18 mouse cellular contexts compared by ENCODE assay signal in genomic region chr3:87575766-87576165, GRCm38 (mm10). TPM values are rescaled to one million over a fixed set of nuclear protein-coding genes. Genes with fewer than 3 reads are reported as not detected.
DNase-seq lines count a peak whose midpoint lies in the region; ATAC-seq and TF ChIP-seq lines count a peak whose summit lies in the region.
"Had no signal": no experiment of that assay in that cellular context is flagged by ENCODE, and none has a peak within 500 bp of the region (broad histone marks: within the 10 kb centered on the region; RNA-seq: fewer than 3 reads in every experiment).

No protein-coding gene starts in this region.

- no peak for ATAC-seq in hindbrain, embryonic 11.5 days (ENCODE audit: low FRiP score)
- ATAC-seq in hindbrain, embryonic 13.5 days (ENCODE audit: low FRiP score) = no peak
- no peak for ATAC-seq in stomach, postnatal 0 days (ENCODE audit: low FRiP score, low TSS enrichment)
- ATAC-seq: intestine, embryonic 16.5 days; Patski had no signal

- H3K4me2 ChIP-seq in hindbrain, embryonic 11.5 days (replicated peaks; ENCODE audit: low read depth, low read length) = no peak overlapping the region
- H3K4me2 ChIP-seq in hindbrain, embryonic 13.5 days = no peak overlapping the region
- no peak overlapping the region for H3K4me2 ChIP-seq in stomach, postnatal 0 days (replicated peaks; ENCODE audit: low read depth)
- H3K4me2 ChIP-seq: heart, embryonic 13.5 days; liver, embryonic 15.5 days; midbrain, embryonic 11.5 days had no signal

- no peak overlapping the region for H3K4me3 ChIP-seq in hindbrain, embryonic 11.5 days (ENCODE audit: low read depth, low read length)
- no peak overlapping the region for H3K4me3 ChIP-seq in hindbrain, embryonic 13.5 days
- H3K4me3 ChIP-seq in ES-E14 (ENCODE audit: insufficient read depth in 1 of 2, low read depth in 1 of 2, low read length in 2 of 2, poor library complexity in 1 of 2, severe bottlenecking in 1 of 2) = no peak overlapping the region
- H3K4me3 ChIP-seq in stomach, postnatal 0 days (ENCODE audit: low read depth, low read length) = no peak overlapping the region
- H3K4me3 ChIP-seq: heart, embryonic 13.5 days; liver, embryonic 15.5 days had no signal

- DNase-seq in hindbrain, embryonic 11.5 days (ENCODE audit: low spot score) = peak; percentile 3
- DNase-seq in ES-E14 (ENCODE audit: low read depth, low spot score) = peak; percentile 45
- peak; percentile 11 for DNase-seq in c-Kit-positive CD71-positive TER-119-positive erythroid progenitor cells, embryonic 14.5 days (ENCODE audit: low spot score)
- peak; percentile 57 for DNase-seq in mesoderm, embryonic 11.5 days (ENCODE audit: low read depth, low spot score)
- no peak for DNase-seq in stomach, postnatal 0 days (ENCODE audit: low spot score)
- no peak for DNase-seq in Muller cell, postnatal 12 days (ENCODE audit: inconsistent ontology term)
- no peak for DNase-seq in kidney, postnatal 25 days
- DNase-seq: cerebellum, adult 2 months; gastrocnemius, postnatal 14 days; heart, postnatal 4 days; kidney, postnatal 14 days; lung, postnatal 14 days had no signal

- no peaks in the 10 kb centered on the region for H3K36me3 ChIP-seq in hindbrain, embryonic 11.5 days (ENCODE audit: control insufficient read depth, insufficient read depth, low read length)
- no peaks in the 10 kb centered on the region for H3K36me3 ChIP-seq in hindbrain, embryonic 13.5 days
- H3K36me3 ChIP-seq in ES-E14 (ENCODE audit: control insufficient read depth, insufficient read depth, low read length, poor library complexity, severe bottlenecking) = no peaks in the 10 kb centered on the region
- H3K36me3 ChIP-seq in stomach, postnatal 0 days (ENCODE audit: control insufficient read depth, insufficient read depth, low read length) = no peaks in the 10 kb centered on the region
- H3K36me3 ChIP-seq: heart, embryonic 13.5 days; liver, embryonic 15.5 days had no signal

- no peaks in the 10 kb centered on the region for H3K9me3 ChIP-seq in hindbrain, embryonic 11.5 days (ENCODE audit: control insufficient read depth, low read length)
- 0 out of 2 replicates have a peak, but pooled peaks cover under 1% of the 10 kb centered on the region for H3K9me3 ChIP-seq in hindbrain, embryonic 13.5 days
- no peaks in the 10 kb centered on the region for H3K9me3 ChIP-seq in ES-E14 (ENCODE audit: control insufficient read depth, insufficient read depth, low read depth, low read length)
- no peaks in the 10 kb centered on the region for H3K9me3 ChIP-seq in stomach, postnatal 0 days (ENCODE audit: control insufficient read depth, low read length)
- H3K9me3 ChIP-seq: heart, embryonic 13.5 days; liver, embryonic 15.5 days had no signal

- TF ChIP-seq EP300 in stomach, postnatal 0 days (optimal IDR thresholded peaks at IDR 0.05) = no peak

- H3K27ac ChIP-seq in hindbrain, embryonic 11.5 days (ENCODE audit: low read depth, low read length) = no peak overlapping the region
- no peak overlapping the region for H3K27ac ChIP-seq in hindbrain, embryonic 13.5 days
- no peak overlapping the region for H3K27ac ChIP-seq in ES-E14 (ENCODE audit: insufficient read depth, low read depth, low read length, poor library complexity, severe bottlenecking)
- H3K27ac ChIP-seq in stomach, postnatal 0 days (replicated peaks) = no peak overlapping the region
- H3K27ac ChIP-seq: heart, embryonic 13.5 days; liver, embryonic 15.5 days had no signal

- 37% methylated on average over 6 of the region's 6 CpGs for WGBS in hindbrain, embryonic 11.5 days
- 40% methylated on average over 6 of the region's 6 CpGs for WGBS in hindbrain, embryonic 13.5 days
- 27% methylated on average over 6 of the region's 6 CpGs for WGBS in stomach, postnatal 0 days

- no peaks in the 10 kb centered on the region for H3K4me1 ChIP-seq in hindbrain, embryonic 11.5 days (replicated peaks; ENCODE audit: control insufficient read depth, insufficient read depth, low read length)
- no peaks in the 10 kb centered on the region for H3K4me1 ChIP-seq in hindbrain, embryonic 13.5 days (replicated peaks)
- no peaks in the 10 kb centered on the region for H3K4me1 ChIP-seq in ES-E14 (ENCODE audit: control insufficient read depth in 2 of 2, insufficient read depth in 2 of 2, low read length in 2 of 2, poor library complexity in 1 of 2)
- no peaks in the 10 kb centered on the region for H3K4me1 ChIP-seq in stomach, postnatal 0 days (replicated peaks; ENCODE audit: control insufficient read depth, insufficient read depth)
- H3K4me1 ChIP-seq: heart, embryonic 13.5 days; liver, embryonic 15.5 days had no signal

- no peaks in the 10 kb centered on the region for H3K27me3 ChIP-seq in hindbrain, embryonic 11.5 days (ENCODE audit: control insufficient read depth, insufficient read depth, low read length)
- no peaks in the 10 kb centered on the region for H3K27me3 ChIP-seq in hindbrain, embryonic 13.5 days
- H3K27me3 ChIP-seq in stomach, postnatal 0 days (ENCODE audit: control insufficient read depth, insufficient read depth, low read length) = no peaks in the 10 kb centered on the region
- H3K27me3 ChIP-seq: heart, embryonic 13.5 days; liver, embryonic 15.5 days had no signal

- no peak overlapping the region for H3K9ac ChIP-seq in hindbrain, embryonic 11.5 days (ENCODE audit: low read depth, low read length)
- no peak overlapping the region for H3K9ac ChIP-seq in hindbrain, embryonic 13.5 days
- no peak overlapping the region for H3K9ac ChIP-seq in ES-E14 (ENCODE audit: insufficient read depth, low read depth, low read length, poor library complexity, severe bottlenecking)
- H3K9ac ChIP-seq in stomach, postnatal 0 days (ENCODE audit: low read length) = no peak overlapping the region
- H3K9ac ChIP-seq: heart, embryonic 13.5 days; liver, embryonic 15.5 days had no signal

- in situ Hi-C loops in ES-E14 (cut with MboI; ENCODE audit: low sequenced_read_pairs in 2 of 2, unreplicated experiment in 2 of 2) = no loop called here

- TF ChIP-seq CTCF in stomach, postnatal 0 days (IDR thresholded peaks at IDR 0.05; ENCODE audit: low read depth) = no peak

TF ChIP-seq in ES-E14, 5 proteins besides CTCF, POLR2A, EP300 and RAD21:
- TF ChIP-seq CHD2 (IDR thresholded peaks at IDR 0.05; ENCODE audit: low read depth, low read length) (no peak), ZC3H11A (IDR thresholded peaks at IDR 0.05; ENCODE audit: borderline replicate concordance, low read depth, low read length) (no peak), HCFC1 (IDR thresholded peaks at IDR 0.05; ENCODE audit: borderline replicate concordance, insufficient read depth, low read length) (no peak), MAFK (IDR thresholded peaks at IDR 0.05; ENCODE audit: insufficient read depth, low read depth, low read length) (no peak), ZNF384 (IDR thresholded peaks at IDR 0.05; ENCODE audit: low read depth, low read length) (no peak)

RNA-seq across cellular contexts. Expression of gene Arhgef11, which starts 41.6 kb away (rescaled TPM):
- 13.7 and 18.6 TPM in 2 replicates for polyA plus RNA-seq in hindbrain, embryonic 11.5 days (2014; fragmentation: Nextera tagmentation; extraction: Ambion mirVana)
- 22.8 and 24.6 TPM in 2 replicates for polyA plus RNA-seq in hindbrain, embryonic 13.5 days (2015; fragmentation: Nextera tagmentation; extraction: Ambion mirVana)
- total RNA-seq in ES-E14 (2012; rRNA removed) = 14.1 and 14.2 TPM in 2 replicates
- polyA plus RNA-seq in stomach, postnatal 0 days (2015; fragmentation: Nextera tagmentation; extraction: Ambion mirVana) = 5.9 and 6.1 TPM in 2 replicates

RNA-seq across cellular contexts. Expression of gene Etv3, which starts 50.6 kb away (rescaled TPM):
- polyA plus RNA-seq in hindbrain, embryonic 11.5 days (2014; fragmentation: Nextera tagmentation; extraction: Ambion mirVana) = 7.9 and 8.4 TPM in 2 replicates
- polyA plus RNA-seq in hindbrain, embryonic 13.5 days (2015; fragmentation: Nextera tagmentation; extraction: Ambion mirVana) = 10.1 and 10.9 TPM in 2 replicates
- total RNA-seq in ES-E14 (2012; rRNA removed) = 8.0 and 8.8 TPM in 2 replicates
- polyA plus RNA-seq in stomach, postnatal 0 days (2015; fragmentation: Nextera tagmentation; extraction: Ambion mirVana) = 11.8 and 13.6 TPM in 2 replicates

Comparison
In these comparisons a context has a peak if more than half of its experiments do, and no peak if none do; other contexts are left out.
1. DNase-seq: peak in hindbrain, embryonic 11.5 days (single experiment), ES-E14 (single experiment), c-Kit-positive CD71-positive TER-119-positive erythroid progenitor cells, embryonic 14.5 days (single experiment) and mesoderm, embryonic 11.5 days (single experiment); none in stomach, postnatal 0 days (single experiment), Muller cell, postnatal 12 days (single experiment) and kidney, postnatal 25 days (0 of 2).